Mouse (Mus musculus) spleen, adult 2 months (tissue): Measurements from ENCODE around the gene Homer2. TPM values are rescaled to one million over a fixed set of nuclear protein-coding genes. Genes with fewer than 3 reads are reported as not detected.

Experiments used
- DNase-seq, 2 experiments: peaks; one replicate each; pipeline versions ENCODE4 v3.0.0 to v3.0.0-alpha.2; 2012 to 2021; ENCODE audit warnings: low spot score in 2 of 2, low read depth in 1 of 2
- H3K27ac ChIP-seq: fragments of 200-500 bp; 2 replicates; pipeline ENCODE4 v1.5.1; 2012; ENCODE audit warnings: low read length, inconsistent platforms; ENCODE audit not compliant: insufficient read depth
- H3K27me3 ChIP-seq: fragments of 200-500 bp; 2 replicates; pipeline ENCODE4 v1.6.1; 2012; ENCODE audit warnings: mild to moderate bottlenecking, moderate library complexity, low read length, inconsistent platforms; ENCODE audit not compliant: control insufficient read depth, insufficient read depth
- H3K36me3 ChIP-seq: fragments of 200-500 bp; 2 replicates; pipeline ENCODE4 v1.6.1; 2012; ENCODE audit warnings: mild to moderate bottlenecking, low read length, inconsistent platforms; ENCODE audit not compliant: control insufficient read depth, insufficient read depth
- H3K4me1 ChIP-seq: fragments of 200-500 bp; 2 replicates; pipeline ENCODE4 v1.6.1; 2011; ENCODE audit warnings: inconsistent platforms; ENCODE audit not compliant: control insufficient read depth, insufficient read depth, insufficient read length
- H3K4me3 ChIP-seq: fragments of 200-500 bp; 2 replicates; pipeline ENCODE4 v1.5.1; 2011; ENCODE audit warnings: mild to moderate bottlenecking, inconsistent platforms; ENCODE audit not compliant: insufficient read depth, insufficient read length; ENCODE audit errors: extremely low read depth
- CTCF ChIP-seq: fragments of 200-500 bp; IDR thresholded peaks from 2 replicates; pipeline ENCODE4 v1.5.1; 2011; ENCODE audit warnings: mild to moderate bottlenecking, inconsistent platforms; ENCODE audit not compliant: insufficient read depth, insufficient read length, insufficient replicate concordance; ENCODE audit errors: extremely low read depth
- POLR2A ChIP-seq: fragments of 200-500 bp; IDR thresholded peaks from 2 replicates; pipeline ENCODE4 v1.6.1; 2011; ENCODE audit warnings: low read depth, low read length, inconsistent platforms
- WGBS: fragments of 180-500 bp; shearing (Covaris S2); methylation state at CpG from one replicate; pipeline ENCODE4 v1.1.7; 2018; 5-methylcytosine and 5-hydroxymethylcytosine counted together
- polyA plus RNA-seq: library from polyadenylated mRNA; depleted of rRNA; stranded (reverse); fragments of >200 nt; gene quantifications from 2 replicates; pipeline ENCODE4 v1.2.3, GENCODE M21; 2012

Homer2 gene
- polyA plus RNA-seq, 1 experiment: 0.95 TPM

DNA sequence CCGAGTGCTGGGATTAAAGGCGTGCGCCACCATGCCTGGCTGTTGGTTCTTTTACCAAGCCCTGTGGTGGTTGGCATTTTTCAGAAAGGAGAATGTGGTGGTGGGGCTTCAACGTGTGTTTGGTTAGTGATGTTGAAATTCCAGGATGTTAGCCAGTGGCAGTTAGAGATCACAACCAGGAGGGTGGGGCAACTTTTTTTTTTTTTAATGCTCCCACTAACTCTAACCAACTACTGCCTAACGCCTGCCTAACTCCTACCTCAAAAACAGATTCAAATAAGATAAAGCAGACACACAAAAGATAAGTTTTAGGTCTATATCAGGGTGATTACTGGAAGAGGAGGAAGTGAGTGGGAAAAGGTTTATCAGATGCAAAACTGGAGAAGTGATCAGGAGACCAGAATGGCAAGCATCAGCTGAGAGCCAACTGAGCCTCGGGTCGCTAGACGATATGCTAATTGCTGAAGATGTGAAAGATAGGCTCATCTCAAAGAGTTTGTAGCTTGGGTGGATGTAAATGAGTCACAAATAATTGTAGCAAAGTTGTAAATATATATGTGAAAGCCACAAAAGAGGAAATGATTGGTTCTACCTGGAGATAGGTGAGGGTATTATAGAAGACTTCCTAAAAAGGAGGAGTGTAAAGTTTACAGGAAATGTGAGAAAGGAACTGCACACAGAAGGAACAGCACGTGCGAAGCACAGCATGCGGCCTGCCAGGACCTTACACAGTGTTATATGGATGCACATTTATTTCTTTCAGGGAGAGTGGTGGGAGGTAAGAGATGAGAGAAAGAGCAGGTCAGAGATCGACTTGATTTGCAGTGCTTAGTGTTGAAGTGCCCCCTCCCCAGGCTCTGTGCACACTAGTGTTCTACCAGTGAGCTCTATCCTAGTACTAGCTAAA is 25.1 kb upstream of the Homer2 start:
- Histone ChIP-seq H3K27me3 (no peaks in the 10 kb centered on the region), H3K4me1 (no peaks in the 10 kb centered on the region), H3K27ac (no peak overlapping the region), H3K36me3 (no peaks in the 10 kb centered on the region), H3K4me3 (no peak overlapping the region)
- DNase-seq: no peak
- WGBS: 73% methylated on average over 12 of the region's 12 CpGs
- TF ChIP-seq CTCF (no peak), POLR2A (no peak)

DNA sequence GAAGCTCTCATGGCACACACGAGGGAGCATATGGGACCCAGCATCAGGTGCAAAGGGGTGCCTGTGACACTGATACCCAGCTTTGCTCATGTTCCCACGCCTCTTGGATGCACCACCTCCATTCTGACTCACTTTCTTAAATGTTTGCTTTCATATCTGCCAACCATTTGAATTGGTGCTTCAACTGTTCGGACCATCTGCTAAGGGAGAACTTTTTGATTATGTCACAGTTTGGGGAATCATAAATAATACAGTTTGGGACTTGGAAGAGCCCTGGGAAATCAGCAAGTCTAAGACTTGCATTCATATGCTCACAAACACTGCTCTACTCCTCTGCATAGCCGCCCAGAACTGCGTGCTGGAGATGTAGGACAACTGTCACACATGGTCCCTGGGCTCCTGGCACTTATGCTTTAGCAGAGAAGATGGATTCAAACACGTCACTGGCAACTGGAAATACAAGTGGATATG is 23.9 kb upstream of the Homer2 start:
- WGBS: 83% methylated on average over 6 of the region's 6 CpGs
- Histone ChIP-seq H3K27me3 (no peaks in the 10 kb centered on the region), H3K36me3 (no peaks in the 10 kb centered on the region), H3K27ac (no peak overlapping the region), H3K4me1 (no peaks in the 10 kb centered on the region), H3K4me3 (no peak overlapping the region)
- no peak for DNase-seq
- TF ChIP-seq CTCF: no peak

DNA sequence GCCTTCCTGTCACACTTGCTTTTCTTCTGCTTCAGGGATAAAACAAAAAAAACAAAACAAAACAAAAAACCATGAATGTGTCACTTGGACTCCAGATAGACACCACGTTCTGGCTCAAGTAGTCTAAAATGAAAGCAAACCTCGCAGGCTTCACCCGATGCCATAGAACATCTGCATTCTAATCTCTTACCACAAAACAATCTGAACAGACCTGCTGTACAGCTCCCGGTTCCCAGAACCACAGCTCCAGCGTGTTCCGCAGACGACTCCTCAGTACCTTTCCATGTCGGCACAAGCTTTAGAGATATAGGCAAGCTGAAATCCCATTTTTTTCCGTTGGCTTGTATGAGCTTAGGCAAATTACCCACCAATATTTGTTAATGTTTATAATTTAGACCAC is 22.5 kb upstream of the Homer2 start:
- no peak overlapping the region for H3K27ac ChIP-seq
- no peak overlapping the region for H3K4me3 ChIP-seq
- TF ChIP-seq POLR2A (no peak), CTCF (no peak)
- H3K4me1 ChIP-seq: no peaks in the 10 kb centered on the region
- DNase-seq: no peak
- 57% methylated on average over 9 of the region's 9 CpGs for WGBS
- no peaks in the 10 kb centered on the region for H3K36me3 ChIP-seq
- H3K27me3 ChIP-seq: no peaks in the 10 kb centered on the region

- TF ChIP-seq CTCF: no peak
- no peak for TF ChIP-seq POLR2A
- 63% methylated on average over 9 of the region's 9 CpGs for WGBS
- Histone ChIP-seq H3K4me1 (no peaks in the 10 kb centered on the region), H3K4me3 (no peak overlapping the region), H3K36me3 (no peaks in the 10 kb centered on the region), H3K27me3 (no peaks in the 10 kb centered on the region), H3K27ac (no peak overlapping the region)
- DNase-seq: no peak
These were observed 20.4 kb upstream of the Homer2 start for GRCm38 (mm10) chr7:81727716-81728115.

DNA sequence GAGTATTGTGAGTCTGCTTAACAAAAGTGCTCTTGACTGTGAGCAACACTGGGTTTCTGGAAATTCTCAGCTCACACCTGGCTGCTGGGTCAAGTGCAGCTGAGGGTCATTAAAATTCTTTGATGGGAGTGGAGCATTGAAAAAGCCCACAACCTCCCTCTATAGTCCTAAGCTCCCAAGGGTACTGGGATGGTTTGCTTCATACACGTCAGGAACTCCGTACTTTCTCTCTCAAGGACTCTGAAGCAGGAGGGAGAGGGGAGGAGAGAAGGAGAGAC is 19.3 kb upstream of the Homer2 start:
- H3K27me3 ChIP-seq: no peaks in the 10 kb centered on the region
- DNase-seq: no peak
- TF ChIP-seq POLR2A: no peak
- no peak for TF ChIP-seq CTCF
- H3K27ac ChIP-seq: no peak overlapping the region
- H3K4me1 ChIP-seq: no peaks in the 10 kb centered on the region
- no peak overlapping the region for H3K4me3 ChIP-seq
- no peaks in the 10 kb centered on the region for H3K36me3 ChIP-seq
- WGBS: 75% methylated on average over 2 of the region's 2 CpGs

GRCm38 (mm10) chr7:81725986-81726727 is 18.8 kb upstream of the Homer2 start:
- H3K27me3 ChIP-seq: no peaks in the 10 kb centered on the region
- H3K4me3 ChIP-seq: no peak overlapping the region
- 22% methylated on average over 18 of the region's 18 CpGs for WGBS
- H3K36me3 ChIP-seq: no peaks in the 10 kb centered on the region
- H3K27ac ChIP-seq: no peak overlapping the region
- DNase-seq: no peak
- TF ChIP-seq CTCF (no peak), POLR2A (no peak)
- no peaks in the 10 kb centered on the region for H3K4me1 ChIP-seq

DNA sequence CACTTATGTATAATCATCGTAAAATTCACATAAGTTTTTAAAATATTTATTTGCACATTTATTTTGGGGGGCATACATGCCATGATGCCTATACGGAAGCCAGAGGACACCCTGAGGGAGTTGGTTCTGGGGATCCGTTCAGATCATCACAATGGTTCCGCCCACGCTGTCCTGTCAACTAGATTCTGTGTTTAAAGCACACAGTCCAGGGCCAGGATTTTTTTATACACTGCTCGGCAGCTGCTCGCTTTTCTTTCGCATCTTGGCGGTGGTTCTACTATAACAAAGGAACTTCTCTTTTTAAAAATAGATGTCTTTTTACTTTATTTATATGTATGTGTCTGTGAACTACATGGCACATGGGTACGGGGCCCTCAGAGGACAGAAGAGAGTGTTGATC is 16.5 kb upstream of the Homer2 start:
- DNase-seq: no peak
- H3K4me1 ChIP-seq: no peaks in the 10 kb centered on the region
- H3K27me3 ChIP-seq: no peaks in the 10 kb centered on the region
- TF ChIP-seq CTCF (no peak), POLR2A (no peak)
- no peak overlapping the region for H3K27ac ChIP-seq
- no peak overlapping the region for H3K4me3 ChIP-seq
- H3K36me3 ChIP-seq: no peaks in the 10 kb centered on the region
- WGBS: 89% methylated on average over 10 of the region's 10 CpGs
